Mouse (Mus musculus) thymus, postnatal 10 days (tissue): ENCODE measurements around the gene Gm17409.
A peak's percentile ranks its signal among the peaks of the same experiment; 100 is the strongest.

Experiments used
- DNase-seq, 2 experiments: peaks; one replicate each; pipeline ENCODE4 v3.0.0; 2021; ENCODE audit warnings: low spot score in 2 of 2

The Gm17409 gene

GRCm38 (mm10) chr2:58469816-58470215 lies at the start of gene Gm17409:
TSS of gene Gm17409 (plus strand) at chr2:58470116.
- DNase-seq, result no peak

- no peak for DNase-seq
Measured at GRCm38 (mm10) chr2:58423319-58423718, 46.6 kb upstream of the Gm17409 start.

- no peak for DNase-seq
Measured at GRCm38 (mm10) chr2:58425436-58426004, 44.4 kb upstream of the Gm17409 start.

- DNase-seq, result no peak
Measured at GRCm38 (mm10) chr2:58432211-58432610, 37.7 kb upstream of the Gm17409 start.

- no peak for DNase-seq
Measured at GRCm38 (mm10) chr2:58433317-58433716, 36.6 kb upstream of the Gm17409 start.

GRCm38 (mm10) chr2:58434438-58434837 lies 35.5 kb upstream of the Gm17409 start:
- no peak for DNase-seq

- DNase-seq, result no peak
Measured at GRCm38 (mm10) chr2:58435507-58435906, 34.4 kb upstream of the Gm17409 start.

- DNase-seq, result no peak
Measured at GRCm38 (mm10) chr2:58436911-58437310, 33.0 kb upstream of the Gm17409 start.

- no peak for DNase-seq
Measured at GRCm38 (mm10) chr2:58443163-58443562, 26.8 kb upstream of the Gm17409 start.

- no peak for DNase-seq
Measured at GRCm38 (mm10) chr2:58447001-58447400, 22.9 kb upstream of the Gm17409 start.

GRCm38 (mm10) chr2:58454095-58454865 lies 15.6 kb upstream of the Gm17409 start:
- no peak for DNase-seq

- no peak for DNase-seq
Measured at GRCm38 (mm10) chr2:58456843-58457487, 13.0 kb upstream of the Gm17409 start.

GRCm38 (mm10) chr2:58457488-58457865 lies 12.4 kb upstream of the Gm17409 start:
- DNase-seq, result no peak

- DNase-seq, result peak in 1 of 2 experiments; percentile 15
Measured at GRCm38 (mm10) chr2:58458820-58459371, 11.0 kb upstream of the Gm17409 start.

- no peak for DNase-seq
Measured at GRCm38 (mm10) chr2:58470290-58470689, 374 bp downstream of the Gm17409 start.

- no peak for DNase-seq
Measured at GRCm38 (mm10) chr2:58475578-58475977, 5.7 kb downstream of the Gm17409 start.

GRCm38 (mm10) chr2:58476956-58477715 lies 7.2 kb downstream of the Gm17409 start:
- peak in 1 of 2 experiments; percentile 54 for DNase-seq

- DNase-seq, result no peak
Measured at GRCm38 (mm10) chr2:58478144-58478543, 8.2 kb downstream of the Gm17409 start.

- DNase-seq, result no peak
Measured at GRCm38 (mm10) chr2:58479536-58479935, 9.6 kb downstream of the Gm17409 start.

GRCm38 (mm10) chr2:58480764-58481163 lies 10.8 kb downstream of the Gm17409 start:
- no peak for DNase-seq

- no peak for DNase-seq
Measured at GRCm38 (mm10) chr2:58481450-58482100, 11.7 kb downstream of the Gm17409 start.
